Mouse (Mus musculus) layer of hippocampus, adult 9-10 months (tissue): ENCODE measurements around the gene Igfbpl1.

Experiments used
- DNase-seq: peaks from one replicate; pipeline ENCODE4 v3.0.0; 2022; ENCODE audit warnings: low spot score

Gene Igfbpl1

GRCm38 (mm10) chr4:45822781-45823575 is 3.7 kb downstream of the Igfbpl1 start:
- DNase-seq, result no peak

DNA sequence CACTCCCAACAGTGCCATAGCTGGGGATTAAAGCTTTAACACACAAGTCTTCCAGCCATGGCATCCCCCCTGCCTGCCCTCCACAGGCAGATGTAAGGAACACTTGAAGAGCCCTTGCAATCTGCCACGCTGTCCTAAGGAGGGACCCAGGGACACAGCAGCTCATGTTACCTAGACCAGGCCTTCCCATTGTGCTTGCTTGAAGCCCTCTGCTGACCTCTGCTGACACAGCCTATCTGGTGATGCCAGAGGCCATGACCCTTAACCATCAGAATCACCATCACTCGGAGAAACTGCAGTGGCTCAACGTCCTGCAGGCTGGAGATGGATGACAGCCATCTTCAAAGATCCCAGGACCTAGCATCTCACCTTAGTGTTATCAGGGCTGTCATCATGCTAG is 4.7 kb downstream of the Igfbpl1 start:
- DNase-seq, result no peak

- DNase-seq, result no peak
Observed at GRCm38 (mm10) chr4:45820074-45820830, 6.5 kb downstream of the Igfbpl1 start.

- no peak for DNase-seq
Observed at GRCm38 (mm10) chr4:45819208-45819931, 7.4 kb downstream of the Igfbpl1 start.

- no peak for DNase-seq
Observed at GRCm38 (mm10) chr4:45818814-45819207, 7.9 kb downstream of the Igfbpl1 start.

DNA sequence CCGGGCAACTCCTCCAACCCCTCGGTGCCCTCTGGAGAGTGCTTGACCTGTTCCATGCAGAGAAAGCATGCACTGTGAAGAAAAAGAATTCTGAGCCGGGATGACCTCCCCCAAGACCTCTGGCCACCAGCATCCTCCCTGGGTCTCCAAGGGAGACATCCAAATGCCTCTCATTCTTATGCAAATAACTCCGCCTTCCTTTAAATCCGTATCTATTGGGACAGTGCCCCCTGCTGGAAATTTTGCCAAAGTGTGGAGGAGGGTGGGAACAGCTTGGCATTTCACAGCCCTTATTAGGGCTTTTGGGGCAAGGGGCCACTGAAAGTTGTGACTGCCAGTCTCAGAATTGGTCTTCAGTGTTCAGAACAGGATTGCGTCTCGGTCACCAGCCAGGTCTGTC is 11.2 kb downstream of the Igfbpl1 start:
- no peak for DNase-seq

GRCm38 (mm10) chr4:45811250-45811649 is 15.5 kb downstream of the Igfbpl1 start:
- DNase-seq, result no peak

- DNase-seq, result no peak
Observed at GRCm38 (mm10) chr4:45808034-45808433, 18.7 kb downstream of the Igfbpl1 start.

DNA sequence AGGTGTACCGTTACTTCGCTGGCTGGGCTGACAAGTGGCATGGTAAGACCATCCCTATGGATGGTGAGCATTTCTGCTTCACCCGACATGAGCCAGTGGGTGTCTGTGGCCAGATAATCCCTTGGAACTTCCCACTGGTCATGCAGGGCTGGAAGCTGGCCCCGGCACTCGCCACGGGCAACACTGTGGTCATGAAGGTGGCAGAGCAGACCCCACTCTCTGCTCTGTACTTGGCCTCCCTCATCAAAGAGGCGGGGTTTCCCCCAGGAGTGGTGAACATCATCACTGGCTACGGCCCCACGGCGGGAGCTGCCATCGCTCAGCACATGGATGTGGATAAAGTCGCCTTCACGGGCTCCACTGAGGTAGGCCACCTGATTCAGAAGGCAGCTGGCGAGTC is 23.8 kb downstream of the Igfbpl1 start:
- no peak for DNase-seq

DNA sequence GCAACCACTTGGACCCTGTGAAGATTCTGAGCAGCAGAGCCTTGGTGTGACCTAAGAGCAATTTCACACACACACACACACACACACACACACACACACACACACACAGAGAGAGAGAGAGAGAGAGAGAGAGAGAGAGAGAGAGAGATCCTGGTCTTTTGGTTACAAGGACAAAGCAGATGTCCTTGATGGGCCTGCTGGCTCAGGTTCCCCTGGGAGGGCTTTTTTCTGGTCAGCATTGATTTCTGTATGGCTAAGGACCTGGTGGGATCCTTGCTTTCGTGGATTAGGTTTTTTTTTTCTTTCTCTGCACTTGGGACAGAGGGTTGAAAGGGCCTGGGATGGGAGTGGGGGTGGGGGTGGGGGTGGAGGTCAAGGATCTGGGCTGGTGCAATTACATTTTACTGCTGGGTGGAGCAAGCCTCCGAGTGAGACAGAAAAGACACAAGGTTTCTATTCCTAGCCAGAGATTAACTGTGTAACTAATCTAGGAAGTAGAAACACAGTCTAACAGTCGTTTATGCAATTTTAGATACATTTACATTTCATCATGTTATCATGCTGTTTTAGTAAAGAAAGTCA is 26.7 kb downstream of the Igfbpl1 start:
- no peak for DNase-seq

- DNase-seq, result no peak
Observed at GRCm38 (mm10) chr4:45798964-45799363, 27.8 kb downstream of the Igfbpl1 start, which contains the start of gene Aldh1b1. Gene Aldh1b1 (plus strand): TSS chr4:45799022.

DNA sequence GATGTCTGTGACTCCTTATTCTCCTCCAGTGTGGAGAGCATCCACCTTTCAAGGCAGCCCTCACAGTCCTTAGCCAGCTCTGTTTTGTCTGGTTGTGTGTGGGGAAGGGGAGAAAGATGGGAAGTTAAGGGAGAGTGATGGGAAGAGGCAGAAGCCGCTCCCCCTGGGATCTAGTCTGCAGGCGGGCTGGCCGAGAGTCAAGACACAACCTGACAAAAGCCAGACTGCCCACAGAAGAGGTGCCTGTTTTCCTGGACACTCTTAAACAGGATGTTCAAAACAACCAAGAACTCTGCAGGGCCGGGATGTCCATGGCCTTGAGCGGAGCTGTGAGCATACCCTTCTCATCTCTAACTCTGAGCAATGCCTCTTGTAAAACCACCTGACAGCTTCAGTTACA is 30.0 kb downstream of the Igfbpl1 start:
- no peak for DNase-seq

DNA sequence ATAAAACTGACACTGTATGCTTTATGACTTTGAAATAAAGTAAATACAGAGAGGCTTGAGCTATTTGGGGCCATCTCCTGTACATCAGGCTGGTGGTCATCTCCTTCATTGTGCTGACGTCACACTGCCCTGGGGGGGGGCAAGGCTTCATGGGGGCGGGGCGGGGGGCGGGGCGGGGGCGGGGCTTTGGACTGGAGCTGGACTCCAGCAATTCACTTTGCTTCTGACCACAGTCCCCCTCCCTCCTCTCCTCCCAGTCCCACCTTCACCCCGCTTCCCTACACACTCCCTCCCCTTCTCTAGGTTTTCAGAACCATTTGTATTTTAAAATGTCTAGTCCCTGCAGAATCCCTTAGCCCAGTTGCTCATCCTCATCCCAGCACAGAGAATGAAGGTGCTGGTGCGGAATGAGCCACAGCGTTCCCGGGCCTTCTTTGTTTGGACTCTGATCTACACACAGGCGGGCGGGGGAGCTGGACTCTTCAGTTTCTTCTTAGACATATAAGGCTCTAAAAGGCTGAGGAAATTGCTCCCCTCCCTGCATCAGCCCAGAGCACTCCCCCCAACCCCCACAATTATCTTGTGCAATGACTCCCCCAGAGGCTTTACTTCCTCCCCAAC is 31.4 kb downstream of the Igfbpl1 start:
- DNase-seq, result no peak

GRCm38 (mm10) chr4:45790018-45790417 is 36.7 kb downstream of the Igfbpl1 start:
- DNase-seq, result no peak

DNA sequence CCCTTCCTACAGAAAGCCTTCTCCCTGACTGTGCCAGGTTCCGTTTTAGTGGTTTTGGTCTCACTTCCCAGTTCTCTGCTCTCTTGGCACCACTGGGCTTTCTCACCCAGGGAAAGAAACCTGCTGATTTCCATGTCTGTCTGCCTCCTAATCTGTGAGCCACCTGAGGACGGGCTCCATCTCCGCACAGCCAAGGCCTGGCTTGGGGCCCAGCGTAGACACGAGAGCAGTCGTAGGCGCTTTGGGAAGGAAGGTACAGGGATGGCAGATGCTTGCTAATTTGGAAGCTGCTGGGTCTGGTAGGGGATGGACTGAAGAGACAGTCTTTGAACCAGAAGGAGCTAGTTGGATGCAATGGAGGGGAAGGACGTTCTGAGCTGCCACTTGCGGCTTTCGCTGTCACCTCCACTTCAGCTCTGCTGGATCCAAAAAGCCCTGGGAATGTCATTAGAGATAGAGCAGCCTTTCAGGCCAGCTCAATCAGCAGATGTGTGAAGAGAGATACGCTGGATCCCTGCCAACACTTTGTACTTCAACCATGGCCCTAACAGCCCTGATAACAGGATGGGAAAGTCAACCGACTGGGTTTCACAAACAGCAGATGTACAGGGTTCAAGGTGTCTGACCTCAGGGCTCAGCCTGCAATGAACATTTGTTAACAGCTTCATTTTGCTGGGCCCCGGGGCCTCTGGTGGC is 37.3 kb downstream of the Igfbpl1 start:
- no peak for DNase-seq

DNA sequence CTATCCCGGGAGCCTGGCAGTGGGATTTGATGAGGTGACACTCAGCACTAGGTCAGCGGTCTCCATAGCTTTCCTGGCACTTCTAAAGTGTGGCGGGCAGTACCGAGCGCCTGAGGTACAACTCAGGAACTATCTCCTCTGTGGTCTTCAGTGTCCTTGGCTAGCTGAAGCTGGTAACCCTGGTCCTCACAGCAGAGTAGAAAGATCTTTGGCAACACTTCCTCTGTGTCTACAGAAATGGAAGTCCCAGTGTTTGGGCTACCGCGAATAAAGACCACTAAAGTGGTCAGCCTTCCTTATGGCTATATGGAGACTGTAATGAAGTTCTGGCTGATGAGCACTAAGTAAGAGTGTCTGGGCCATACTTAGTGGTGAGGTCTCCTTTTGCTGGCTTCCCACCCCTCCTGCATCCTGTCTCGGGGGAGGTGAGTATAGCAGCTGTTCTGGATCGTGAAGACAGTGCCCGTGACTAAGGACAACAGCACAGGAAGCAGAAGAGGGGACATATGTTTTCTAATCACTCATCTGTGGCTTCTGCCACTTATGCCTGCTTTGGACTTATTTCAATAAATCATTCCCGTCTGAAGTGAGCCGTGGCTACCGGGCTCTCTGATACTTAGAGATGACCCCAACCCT is 38.2 kb downstream of the Igfbpl1 start:
- no peak for DNase-seq

- DNase-seq, result no peak
Observed at GRCm38 (mm10) chr4:45786674-45787073, 40.0 kb downstream of the Igfbpl1 start.

DNA sequence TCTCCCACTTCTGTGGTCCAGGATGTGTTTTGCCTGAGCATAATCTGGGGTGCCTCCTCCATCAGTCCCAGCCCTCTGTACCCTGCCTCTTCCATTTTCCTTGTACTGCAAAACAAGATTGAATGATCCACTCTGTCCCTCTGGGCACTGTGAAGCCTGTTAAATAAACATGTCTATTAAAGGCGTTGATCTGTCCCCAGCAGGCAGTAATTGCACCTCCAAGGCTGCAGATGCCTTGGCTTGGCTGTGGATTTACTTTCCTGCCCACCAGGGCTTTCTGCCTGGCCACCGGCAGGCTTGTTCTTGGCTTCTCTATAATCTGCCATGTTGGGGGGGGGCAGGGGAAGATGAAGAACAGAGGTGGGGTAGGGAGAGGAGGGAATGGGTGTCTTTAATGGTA is 40.8 kb downstream of the Igfbpl1 start:
- no peak for DNase-seq

DNA sequence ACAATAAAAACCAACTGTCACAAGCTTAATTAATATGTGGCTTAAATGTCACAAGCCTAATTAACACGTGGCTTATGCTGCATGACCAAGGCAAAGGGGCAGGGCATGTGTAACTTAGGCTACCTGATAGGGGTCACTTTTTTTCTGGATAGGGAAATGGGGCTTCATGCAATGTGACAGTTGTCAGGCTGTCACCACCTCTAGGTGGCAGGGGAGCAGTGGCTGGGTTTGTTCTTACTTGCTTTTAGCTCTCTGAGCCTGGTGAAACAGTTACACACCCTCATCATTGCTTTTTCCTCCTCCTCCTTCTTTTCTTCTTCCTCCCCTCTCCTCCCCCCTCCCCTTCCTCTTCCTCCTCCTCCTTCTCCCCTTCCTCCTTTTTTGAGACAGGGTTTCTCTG is 43.1 kb downstream of the Igfbpl1 start:
- no peak for DNase-seq

GRCm38 (mm10) chr4:45771619-45772018 is 55.1 kb downstream of the Igfbpl1 start:
- DNase-seq, result no peak

DNA sequence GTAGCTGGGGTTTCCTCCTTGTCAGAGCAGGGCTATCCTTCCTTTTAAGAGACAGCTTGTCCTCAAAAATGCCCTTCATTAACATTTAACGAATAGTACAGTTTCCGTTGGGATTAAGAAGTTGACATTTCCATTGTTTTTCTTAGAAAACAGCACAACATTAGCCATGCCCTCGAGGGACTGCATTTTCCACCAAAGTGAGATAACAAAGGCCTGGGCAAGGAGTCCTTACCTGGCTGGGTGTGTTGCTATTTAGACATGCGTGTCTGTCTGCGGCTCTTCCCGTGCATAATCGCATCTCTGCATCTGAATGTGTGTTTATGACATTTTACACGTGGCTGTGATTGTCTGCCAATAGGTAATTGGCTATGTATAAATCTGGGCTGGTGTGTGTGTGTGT is 55.5 kb downstream of the Igfbpl1 start:
- DNase-seq, result no peak
